Mouse (Mus musculus) CH12F3 (cell line): Measurements from ENCODE around the gene Nebl.

Source experiments
- in situ Hi-C: fragments of 300-500 bp; cut with MboI; formaldehyde crosslinking; loops from 2 replicates; pipeline ENCODE4 v1.14.3; 2020; ENCODE audit warnings: low sequenced_read_pairs

Nebl gene

DNA sequence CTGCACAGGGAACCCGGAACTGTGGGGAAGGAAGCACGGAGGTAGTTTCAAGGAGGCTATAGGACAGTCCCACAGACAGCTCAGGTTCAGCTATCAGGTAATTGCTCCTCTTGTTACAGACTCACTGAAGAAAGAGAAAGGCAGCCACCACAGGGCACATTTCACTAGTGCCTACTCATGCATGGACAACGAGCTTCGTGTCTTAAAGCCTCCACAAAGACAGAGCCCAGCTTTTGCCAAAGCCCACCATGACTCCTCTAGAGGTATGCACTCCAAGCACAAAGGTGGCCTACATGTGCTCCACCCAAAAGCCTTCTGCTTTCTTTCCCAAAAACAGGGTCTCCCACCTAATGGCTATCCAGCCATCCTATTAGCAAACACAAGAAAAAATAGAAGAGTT, 90.4 kb downstream of the Nebl start:
- in situ Hi-C loops, result no loop called here

DNA sequence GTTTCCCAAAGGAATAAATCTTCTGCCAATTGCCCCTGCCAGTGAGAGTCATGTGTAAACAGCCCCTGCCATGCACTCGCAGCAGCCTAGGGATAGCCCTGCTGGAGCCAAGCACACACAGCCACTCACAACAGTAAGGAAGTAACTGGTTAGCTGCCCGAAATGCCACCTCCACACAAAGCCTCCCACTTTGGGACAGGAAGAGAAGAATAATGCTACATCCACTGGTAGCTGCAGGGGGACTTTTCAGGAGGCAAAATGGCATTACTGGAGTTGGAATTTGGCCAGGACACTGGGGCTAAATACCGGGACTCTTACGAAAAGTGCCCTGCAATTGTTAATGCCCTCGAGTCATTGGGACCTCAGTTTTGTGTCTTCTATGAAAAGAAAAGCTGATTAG, 92.6 kb downstream of the Nebl start:
- in situ Hi-C loops, result no loop called here

DNA sequence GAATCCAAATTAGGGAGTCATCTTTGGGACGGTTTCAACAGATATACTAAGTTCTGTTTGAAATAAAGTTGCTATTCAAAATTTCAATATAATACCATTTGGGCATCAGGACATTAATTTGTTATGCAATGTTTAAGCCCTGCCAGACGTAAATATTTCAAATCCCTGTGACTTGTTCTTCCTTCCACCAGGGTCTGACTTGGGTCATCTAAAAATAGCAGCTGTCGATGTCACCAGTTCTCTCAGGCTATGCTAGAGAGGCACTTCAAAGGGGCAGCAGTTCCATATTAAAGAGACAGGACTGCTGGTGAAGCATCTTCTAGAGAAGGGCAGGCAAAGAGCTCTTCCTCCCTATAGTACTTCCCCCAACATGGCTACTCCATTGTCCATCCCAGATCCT, 107.3 kb downstream of the Nebl start:
- in situ Hi-C loops, result no loop called here

DNA sequence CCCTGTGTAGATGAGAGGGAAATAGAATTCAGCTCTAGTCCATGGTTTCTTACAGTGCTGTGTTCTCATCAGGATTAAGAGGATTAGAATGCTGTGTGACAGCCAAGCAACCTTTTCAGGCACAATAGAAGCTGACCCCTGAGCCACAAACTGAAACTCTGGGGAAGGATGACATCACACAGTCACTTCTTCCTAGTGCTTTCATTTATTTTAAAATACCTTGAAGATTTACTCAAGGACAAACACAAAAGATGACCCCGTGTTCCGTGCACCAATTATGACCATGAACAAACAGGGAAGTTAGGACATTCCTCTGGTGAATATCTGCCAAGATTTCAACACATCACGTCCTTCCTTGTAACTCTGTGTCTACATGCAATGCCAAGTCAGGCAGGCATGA, 121.0 kb downstream of the Nebl start:
- in situ Hi-C loops, result no loop called here

DNA sequence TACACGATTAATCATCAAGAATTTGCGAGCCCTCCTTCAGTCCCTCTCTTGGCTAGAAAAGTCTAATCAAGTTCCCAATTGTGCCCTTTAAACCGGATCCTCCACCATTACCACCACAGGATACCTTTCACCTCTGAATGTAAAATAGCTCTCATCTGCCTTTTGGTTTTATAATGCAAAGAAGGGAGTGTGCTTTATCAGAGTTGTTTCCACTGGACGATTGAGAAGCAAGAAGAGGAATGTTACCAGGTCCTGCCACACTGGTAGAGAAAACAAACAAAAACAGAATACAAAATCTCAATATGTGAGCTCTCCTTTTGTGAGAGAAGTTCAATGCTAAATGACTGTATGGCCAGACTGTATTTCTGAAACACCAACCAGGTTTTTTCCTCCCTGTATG, 127.7 kb downstream of the Nebl start:
- in situ Hi-C loops, result no loop called here

DNA sequence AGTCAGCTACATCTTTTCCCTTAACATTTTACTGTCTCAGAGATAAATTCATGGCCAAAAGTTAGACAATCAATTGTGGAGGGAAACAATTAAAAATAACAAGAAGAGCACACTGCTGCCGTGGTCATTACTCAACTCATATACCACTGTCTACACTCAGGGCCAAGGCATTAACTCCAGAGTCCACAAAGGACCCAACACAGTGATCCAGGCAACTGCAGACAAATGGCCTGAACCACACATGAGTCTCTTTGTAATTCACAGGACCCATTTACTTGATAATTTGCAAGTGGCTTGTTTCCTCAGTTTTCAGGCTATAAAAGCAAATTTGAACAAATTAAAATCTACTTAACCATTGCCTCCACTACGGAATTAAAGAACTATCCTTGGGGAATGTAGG, 130.6 kb downstream of the Nebl start:
- in situ Hi-C loops, result no loop called here

DNA sequence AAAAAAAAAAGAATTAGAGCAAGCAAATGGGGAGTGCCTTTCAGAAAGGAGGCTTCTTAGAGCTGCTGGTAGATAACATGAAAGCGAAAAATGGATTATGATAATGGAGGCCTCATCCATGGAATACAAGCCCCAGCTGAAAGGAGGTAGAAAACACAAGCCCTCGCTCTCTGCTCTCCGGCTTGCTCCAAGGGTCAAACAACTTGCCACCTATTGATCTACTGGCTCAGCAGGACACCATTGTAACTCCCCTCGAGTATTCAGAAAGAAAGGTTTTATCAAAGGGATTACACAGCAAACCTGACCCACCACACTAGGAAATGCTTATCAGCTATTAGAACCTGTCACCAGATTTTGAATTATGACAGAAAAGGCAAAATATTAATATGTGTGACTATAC, 131.4 kb downstream of the Nebl start:
- in situ Hi-C loops, result no loop called here

DNA sequence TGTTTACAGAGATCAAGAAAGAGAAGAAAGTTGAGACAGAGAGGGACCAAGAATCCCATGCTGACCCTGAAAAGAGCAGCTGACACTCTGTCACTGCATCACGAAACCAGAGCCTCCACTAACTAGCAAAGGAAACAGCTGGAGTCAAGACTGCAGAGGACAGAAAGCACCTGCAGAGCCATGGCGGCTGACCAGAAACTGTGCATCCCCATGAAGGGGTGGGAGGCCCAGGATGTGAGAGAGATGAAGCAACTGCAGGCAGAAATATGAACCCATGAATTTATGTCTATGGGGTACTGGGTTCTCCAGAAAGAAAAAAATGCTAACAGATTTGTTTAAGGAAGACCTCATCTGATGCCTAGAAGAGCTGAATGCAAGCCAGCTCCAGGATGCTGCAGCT, 133.3 kb downstream of the Nebl start:
- in situ Hi-C loops, result no loop called here

DNA sequence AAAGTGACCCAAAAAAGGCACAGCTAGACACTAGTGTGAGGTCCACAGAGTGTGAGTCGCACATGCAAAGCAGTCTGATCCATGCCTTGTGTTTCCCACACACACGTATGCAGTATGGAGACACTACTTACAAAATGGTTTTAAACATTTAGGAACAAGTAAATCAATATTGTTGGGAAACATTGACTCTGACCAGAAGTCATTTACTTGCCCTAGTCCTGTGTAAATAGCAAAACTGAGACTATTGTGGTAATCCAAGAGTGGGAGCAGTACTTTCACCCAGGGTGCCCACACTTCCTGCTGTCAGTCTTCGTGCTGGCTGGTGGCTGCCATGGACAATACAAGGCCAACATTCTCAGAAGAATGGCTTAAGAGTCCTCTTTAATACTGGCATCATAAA, 141.6 kb downstream of the Nebl start:
- in situ Hi-C loops, result no loop called here

DNA sequence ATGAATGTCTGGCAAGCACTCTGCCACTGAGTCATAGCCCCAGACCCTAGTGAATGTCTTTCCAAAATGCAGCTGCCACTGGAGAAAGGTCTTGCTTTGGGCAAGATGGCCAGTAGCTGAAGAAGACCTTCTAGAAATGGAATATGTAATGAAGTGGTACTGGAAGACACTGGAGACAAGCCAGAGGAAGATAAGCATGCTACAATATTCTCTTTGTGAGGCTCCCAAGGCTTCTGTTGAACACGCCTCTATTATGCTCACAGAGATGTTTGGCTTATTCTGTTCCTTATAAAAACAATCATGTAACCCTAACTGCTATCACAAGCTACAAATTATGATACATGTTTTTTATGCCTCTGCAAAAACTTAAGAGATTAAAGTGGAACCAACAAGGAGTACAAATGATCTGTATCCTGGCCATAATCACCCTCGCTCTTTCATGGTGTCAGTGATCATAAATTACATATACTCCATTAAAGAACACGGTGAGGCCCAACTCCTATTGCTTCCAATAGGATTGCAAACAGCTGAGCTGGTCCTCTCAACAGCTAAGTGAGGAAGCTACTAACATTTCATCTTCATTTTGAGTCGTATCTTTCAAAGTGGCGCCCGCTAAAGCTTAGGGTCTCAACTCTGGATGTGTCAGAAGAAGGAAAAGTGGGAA, 145.8 kb downstream of the Nebl start:
- in situ Hi-C loops, result no loop called here

DNA sequence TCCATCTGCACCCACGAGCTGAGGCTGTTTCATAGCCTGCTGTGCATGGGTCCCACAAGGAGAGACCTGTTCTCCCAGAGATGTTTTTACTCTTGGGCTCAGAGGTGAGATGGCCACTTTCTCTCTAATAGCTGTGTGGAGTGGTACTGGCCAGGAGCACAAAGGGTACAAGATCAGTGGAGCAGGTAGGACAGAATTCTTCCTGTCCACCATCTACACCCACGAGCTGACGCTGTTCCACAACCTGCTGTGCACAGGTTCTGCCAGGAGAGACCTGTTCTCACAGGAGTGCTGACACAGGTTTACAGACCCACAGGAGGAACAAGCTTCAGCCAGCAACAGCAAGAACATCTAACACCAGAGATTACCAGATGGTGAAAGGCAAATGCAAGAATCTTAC, 155.6 kb downstream of the Nebl start:
- in situ Hi-C loops, result no loop called here

DNA sequence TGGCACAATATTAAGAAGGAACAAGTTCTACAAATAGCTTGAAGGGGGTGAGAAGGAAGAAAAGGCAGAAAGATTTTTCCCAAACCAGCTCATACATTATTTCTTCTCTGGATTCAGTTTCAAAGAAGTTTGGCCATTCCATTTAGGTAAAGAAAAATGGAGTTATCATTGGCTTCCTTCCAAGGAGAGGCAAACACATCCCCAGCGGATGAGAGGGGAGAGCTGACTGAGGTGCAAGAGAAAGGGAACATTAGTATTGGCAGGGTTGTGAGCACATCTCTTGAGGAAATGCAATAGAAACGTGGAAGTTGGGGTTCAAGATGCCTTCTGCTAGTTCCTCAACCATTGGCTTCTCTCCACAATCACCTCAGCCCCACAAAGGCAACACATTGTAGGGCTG, 159.5 kb downstream of the Nebl start:
- in situ Hi-C loops, result no loop called here

DNA sequence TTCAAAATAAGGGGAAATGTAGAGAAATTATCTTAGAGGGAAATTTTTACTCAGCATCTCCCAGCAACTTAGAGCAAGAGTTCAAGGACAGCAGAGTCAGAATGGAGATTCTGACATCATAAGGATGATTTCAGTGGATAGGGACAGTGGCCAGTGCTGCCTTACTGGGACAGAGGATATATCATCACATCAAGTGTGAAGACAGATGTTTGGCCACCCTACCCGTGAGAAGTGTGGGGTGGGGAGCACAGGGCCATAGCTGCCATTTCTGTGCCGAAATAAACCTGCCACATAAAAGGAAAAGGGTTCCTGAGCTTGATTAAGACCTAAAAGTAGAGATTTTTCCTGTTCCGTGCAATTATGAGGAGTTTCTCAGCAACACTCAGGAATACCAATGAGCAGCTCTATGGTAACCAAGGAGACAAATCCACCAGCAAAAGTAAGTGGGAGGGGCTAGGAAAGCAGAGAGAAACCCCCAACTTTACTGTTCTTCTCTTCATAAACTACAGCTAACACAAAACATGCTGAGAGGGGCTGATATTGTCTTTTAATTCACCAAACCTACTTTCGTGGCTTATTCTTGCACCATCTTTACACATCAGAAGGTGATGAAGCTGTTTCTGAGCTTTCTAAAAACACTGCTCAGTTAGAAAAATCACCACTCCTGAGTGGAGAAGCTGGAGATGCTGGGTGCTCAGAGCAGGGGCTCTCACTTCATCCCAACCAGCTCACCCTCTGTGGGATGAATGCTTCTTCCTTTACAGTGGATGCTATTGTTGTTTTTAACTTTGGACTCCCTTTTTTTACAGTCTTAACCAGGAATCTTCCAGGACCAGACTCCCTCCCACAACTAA, 172.1 kb downstream of the Nebl start:
- in situ Hi-C loops, result no loop called here

DNA sequence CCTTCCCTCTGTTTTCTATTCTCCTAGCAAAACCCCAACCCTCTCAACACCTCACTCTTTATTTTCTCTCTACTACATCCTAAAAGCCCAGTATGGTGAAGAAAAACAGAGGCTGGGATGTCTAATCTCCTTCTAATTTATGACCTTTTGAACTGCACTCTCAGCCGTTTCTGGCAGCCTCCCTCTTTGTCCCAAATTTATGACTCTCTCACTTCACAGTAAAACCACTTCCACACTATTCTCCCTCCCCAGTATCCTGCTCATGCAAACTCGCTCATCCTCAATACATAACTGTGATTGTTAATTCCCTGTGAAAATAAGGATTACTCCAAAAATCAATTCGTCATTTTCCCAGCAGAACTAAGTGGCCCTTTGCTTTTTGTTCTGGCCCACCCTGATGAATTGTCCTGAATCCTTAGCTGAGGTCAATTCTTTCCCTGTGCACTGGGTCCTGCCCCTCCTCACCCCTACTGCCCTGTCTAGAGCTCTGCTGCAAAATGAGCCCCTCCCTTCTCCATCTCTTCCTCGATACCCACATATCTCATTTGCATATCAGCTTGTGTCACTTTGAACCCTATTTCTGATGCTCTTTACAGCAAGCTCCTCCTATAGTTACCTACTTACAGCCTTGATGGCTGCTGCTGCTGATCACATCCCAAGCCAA, 181.2 kb downstream of the Nebl start:
- in situ Hi-C loops, result no loop called here

DNA sequence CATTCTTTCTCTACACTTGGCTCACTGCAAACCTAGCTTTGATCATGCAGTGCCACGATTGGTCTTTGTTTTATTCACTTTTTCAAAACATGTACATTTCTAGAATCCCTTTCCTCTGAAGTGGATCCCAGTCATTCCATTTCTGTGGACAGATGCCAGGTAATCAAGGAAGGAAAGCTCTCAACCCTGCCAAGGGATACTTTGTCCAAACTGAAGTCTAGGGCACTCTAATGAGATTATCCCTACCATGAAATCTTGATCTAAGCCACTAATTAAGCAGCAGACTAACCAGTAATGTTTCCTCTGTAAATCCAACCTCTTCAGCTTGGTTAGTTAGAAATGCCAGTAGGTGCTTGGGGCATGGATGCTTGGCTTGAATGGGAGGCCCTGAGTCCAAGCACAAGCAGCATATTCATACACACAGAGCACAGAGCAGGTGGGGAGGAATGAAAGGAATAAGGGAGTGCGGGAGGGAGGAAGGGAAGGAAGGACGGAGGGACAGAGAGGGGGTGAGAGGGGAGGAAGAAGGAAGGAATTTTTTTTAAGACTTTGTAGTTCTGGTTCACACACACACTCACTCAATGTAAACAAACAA, 184.8 kb downstream of the Nebl start:
- in situ Hi-C loops, result no loop called here

DNA sequence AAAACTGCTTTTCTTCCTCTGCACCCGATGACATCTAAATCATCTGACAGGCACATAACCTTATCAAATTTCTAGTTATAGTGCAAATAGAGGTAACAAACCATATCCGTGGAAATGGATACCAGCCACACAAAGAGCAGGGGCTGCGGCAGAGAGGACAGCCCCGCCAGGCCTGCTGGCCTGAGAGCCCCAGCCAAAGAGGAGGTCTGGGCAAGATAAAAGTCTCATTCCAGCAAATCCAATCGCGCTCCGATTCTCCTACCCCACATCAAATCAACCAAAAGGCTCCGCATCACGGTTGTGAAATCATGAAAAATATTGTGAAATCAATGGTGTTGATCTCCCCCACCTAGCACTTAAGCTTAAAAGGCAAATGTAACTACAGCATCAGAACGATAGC, 191.5 kb downstream of the Nebl start:
- in situ Hi-C loops, result no loop called here

DNA sequence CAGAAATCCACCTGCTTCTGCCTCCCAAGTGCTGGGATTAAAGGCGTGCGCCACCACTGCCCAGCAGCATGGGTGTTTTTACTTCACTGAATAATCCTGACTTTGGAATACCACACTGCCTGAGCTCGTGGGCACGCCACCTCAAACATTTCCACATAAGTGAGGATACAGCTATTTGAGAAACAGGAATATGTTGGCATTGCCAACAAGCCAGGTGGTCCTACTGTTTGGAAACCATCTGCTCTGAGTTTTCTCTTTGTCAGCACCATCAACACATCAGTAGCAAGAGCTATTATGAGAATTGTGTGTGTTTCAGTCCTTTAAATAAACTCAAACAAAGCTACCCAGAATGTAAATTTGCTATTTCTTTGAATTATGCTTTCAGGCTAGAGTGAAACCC, 192.8 kb downstream of the Nebl start:
- in situ Hi-C loops, result no loop called here

DNA sequence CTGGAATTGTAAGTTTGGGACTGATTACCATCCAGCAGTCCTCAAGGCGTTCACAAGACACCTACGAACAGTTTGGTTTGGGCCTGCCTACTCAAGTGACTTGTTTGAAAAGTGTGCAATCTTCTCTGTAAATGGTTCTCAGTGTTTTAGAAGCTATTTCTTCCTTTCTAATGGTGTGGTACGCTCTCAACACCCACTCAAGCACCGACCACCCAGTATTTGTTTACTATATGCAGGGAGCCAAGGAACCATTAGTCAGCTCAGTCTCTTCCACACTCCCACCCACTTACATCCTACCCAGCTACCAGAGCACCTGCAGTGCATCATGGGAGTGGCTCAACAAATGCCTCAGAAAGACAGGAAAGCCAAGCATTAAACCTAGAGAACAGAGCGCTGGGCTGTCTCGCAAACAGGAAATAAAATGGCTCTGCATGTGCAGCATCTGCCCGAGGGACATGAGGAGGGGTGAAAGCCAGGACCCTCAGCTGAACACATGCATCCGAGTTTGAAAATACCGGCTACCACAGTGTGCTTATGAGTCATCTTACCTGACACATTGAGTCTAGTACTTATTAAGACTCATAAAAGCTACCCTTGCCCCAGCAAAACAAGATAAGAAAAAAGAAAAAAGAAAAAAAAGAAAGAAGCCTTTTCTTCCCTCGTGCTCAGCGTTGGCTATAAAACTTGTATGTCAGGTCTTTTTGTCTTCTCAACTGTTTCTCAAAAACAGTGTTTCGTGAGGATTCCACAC, 199.7 kb downstream of the Nebl start:
- in situ Hi-C loops, result no loop called here

DNA sequence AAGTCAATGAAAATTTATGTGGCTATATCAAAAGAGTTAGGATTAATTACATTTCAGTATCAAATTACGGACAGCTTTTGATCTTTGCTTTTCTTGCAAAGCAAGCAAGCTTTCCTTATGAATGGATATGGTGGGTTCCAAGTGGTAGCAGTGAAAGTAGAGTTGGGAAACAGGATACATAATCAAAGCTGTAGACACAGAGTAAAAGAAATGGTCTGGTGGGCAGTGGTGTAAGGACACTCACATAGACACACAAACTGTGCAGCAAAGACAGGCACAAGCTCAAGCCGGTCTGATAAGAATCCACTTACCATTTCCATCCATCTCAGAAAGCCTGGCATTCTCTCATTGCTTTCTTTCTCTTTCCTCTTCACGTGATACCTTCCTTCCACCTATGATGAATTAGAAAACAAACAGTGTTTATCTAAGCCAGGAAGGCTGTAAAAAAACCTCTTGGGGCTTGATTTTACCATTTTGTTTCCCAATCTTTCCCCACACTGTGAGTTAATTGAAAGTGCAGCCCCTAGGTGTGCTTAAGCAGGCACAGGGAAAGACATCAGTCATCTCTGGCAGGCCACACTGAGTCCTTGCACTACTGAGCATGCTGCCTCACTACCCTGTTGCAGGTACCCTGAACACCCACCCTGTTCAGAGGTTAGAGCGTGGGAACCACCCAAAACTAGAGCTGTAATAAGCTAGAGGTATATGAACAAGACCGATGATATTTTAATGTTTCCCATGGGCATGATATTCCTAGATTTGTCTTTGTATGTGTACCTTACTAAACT, 205.3 kb downstream of the Nebl start:
- in situ Hi-C loops, result no loop called here

DNA sequence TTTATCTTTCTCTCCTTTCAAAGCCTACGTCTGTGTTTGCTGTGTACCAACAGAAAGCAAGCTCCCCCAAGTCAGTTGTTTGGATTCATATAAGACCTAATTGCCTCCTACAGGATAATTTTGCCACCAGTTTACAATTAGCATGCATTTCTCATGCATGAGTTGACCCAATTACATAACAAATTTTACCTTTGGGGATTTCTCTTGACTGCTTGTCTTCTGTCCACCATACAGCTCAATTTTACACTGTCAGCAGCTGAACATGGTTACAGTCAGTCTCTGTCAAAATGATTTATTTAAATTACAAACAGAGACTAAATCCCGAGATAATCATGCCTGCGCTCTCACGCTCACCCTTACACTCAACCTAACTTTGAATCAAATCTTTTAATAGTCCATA, 206.1 kb downstream of the Nebl start:
- in situ Hi-C loops, result no loop called here
